Mouse (Mus musculus) cerebellum, adult (tissue): ENCODE results near the gene Aipl1.

Experiments
- ATAC-seq: cut with Nextera tagmentation; 2 replicates; pipeline ENCODE4 v1.9.2; 2017; ENCODE audit warnings: mild to moderate bottlenecking, moderate library complexity, mixed read lengths; ENCODE audit not compliant: insufficient number of reproducible peaks, low FRiP score, low TSS enrichment

The Aipl1 gene

GRCm38 (mm10) chr11:71985101-71985711, 52.1 kb downstream of the Aipl1 start:
- no peak for ATAC-seq

GRCm38 (mm10) chr11:71984093-71984492, 53.2 kb downstream of the Aipl1 start:
- no peak for ATAC-seq
